Mouse (Mus musculus): Measurements from ENCODE around the gene Rps6kb2. TPM values are rescaled to one million over a fixed set of nuclear protein-coding genes. Genes with fewer than 3 reads are reported as not detected.

The Rps6kb2 gene
- total RNA-seq, 2 experiments from 2014 or later = 13.1 to 17.1 TPM

DNA sequence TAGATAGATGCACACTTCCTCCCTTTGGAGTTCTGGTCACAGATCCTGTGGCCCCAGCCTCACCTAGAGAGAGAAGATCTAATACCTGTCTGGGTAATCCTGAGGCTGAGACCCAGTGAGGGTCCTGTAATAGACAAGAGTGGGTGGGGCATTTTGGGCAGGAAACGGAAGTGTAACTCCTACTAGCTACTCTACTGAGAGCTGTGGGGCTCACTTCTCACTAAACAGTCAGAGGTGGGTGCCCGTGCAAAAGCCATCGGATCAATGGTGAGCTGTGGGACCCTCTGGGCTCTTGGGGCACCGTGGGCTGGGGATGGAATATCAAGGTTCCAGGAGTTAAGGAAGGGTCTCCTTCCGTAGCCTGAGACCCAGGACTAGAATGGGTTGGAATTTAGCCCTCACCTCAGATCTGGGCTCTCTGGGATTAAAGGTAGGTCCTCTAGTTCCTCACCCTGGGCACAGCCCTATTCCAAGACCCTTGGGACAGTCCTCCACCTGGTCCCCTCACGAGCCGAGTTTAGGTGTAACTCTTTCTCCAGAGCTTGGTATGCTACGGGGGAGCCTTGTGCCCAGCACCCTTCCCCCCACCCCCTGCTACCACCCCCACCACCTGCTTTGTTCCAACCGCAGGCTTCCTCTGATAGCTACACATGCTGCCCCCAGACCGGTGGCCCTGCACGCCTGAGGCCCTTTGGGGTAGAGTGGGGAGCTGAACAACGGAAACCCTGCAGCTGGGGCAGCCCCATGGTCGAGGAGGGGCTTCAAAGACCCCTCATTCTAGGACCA, 8.5 kb downstream of the Rps6kb2 start:
- no peak for DNase-seq

DNA sequence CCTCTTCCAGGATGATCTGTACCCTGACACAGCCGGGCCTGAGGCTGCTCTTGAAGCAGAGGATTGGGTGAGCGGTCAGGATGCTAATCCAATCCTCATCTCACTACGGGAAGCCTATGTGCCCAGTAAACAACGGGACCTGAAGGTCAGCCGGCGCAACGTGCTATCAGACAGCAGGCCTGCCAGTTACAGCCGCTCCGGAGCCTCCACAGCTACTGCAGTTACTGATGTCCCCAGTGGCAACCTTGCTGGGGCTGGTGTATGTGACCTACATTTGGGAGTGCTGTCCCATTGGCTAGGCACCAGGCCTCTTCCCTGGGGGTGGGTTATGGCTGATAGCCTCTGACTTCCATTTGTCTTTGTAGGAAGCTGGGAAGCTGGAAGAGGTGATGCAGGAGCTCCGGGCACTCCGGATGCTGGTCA, 9.9 kb downstream of the Rps6kb2 start, which contains the start of gene Ptprcap:
Gene Ptprcap (plus strand): TSS at position 373 of the 423 bp plus-strand sequence.
- DNase-seq = peak; percentile 47 to 60

DNA sequence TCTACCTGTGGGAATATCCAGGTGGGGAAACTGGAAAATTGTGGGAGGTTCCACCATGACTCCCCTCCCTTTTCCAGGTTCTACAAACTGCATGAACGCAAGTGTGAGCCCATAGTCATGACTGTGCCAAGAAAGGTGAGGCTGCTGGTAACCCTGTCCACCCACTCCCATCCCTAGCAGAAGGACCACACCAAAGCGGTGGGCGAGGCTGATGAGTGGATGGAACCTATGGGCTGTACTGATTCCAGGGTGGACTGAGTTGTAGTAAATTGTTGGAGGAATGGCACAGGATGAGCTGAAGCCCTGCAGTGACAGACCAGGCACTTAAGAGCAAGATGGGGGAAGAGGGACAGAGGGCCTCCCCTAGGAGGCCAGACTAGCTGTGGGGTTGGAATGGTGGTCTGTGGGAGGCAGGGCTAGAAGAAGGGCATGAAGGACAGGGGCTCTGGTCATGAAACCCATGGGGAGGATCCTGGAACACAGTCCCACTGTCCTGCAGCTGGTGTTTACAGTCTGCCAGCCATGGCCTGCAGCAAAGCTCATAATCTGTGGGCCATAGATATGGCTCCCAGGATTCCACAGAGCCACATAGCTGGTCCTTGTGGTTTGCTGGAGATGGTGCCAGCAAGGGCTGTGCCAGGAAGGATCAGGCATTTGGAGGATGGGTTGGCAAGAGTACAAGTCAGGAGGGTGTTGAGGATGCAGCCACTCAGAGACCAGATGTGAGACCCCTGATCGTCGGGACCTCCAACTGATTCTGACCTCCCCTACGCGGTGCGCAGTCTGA, 10.5 kb downstream of the Rps6kb2 start:
- no peak for DNase-seq

DNA sequence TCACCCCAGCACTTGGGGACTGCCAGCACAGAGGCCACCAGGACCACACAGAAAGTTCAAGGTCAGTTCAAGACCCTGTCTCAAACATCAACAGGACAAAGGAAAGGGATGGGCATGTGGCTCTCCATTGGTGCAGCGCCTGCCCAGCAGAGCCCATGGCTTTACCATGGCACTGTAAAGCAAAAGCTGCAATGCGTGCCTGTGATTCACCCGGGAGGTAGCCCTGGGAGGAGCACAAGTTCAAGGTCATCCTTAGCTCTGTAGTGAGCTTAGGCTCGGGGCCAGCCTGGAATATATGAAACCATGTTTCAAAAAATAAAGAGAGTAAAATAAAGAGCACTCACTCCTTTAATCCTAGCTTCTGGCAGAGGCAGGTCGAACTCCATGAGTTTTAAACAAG, 11.3 kb downstream of the Rps6kb2 start:
- no peak for DNase-seq

DNA sequence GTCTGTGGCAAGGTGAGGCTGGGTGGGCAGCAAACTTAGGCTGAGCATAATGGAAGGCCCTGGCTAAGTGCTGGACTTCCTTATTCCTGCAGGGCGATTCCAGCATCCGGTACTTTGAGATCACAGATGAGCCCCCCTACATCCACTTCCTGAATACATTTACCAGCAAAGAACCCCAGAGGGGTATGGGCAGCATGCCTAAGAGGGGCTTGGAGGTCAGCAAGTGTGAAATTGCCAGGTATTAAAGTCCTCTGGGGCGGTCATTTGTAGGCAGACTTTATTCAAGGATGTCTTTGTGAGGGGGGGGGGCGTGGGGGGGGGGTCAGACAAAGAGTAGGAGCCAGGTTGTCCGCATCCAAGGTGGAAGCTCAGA, 11.7 kb downstream of the Rps6kb2 start:
- DNase-seq = no peak

DNA sequence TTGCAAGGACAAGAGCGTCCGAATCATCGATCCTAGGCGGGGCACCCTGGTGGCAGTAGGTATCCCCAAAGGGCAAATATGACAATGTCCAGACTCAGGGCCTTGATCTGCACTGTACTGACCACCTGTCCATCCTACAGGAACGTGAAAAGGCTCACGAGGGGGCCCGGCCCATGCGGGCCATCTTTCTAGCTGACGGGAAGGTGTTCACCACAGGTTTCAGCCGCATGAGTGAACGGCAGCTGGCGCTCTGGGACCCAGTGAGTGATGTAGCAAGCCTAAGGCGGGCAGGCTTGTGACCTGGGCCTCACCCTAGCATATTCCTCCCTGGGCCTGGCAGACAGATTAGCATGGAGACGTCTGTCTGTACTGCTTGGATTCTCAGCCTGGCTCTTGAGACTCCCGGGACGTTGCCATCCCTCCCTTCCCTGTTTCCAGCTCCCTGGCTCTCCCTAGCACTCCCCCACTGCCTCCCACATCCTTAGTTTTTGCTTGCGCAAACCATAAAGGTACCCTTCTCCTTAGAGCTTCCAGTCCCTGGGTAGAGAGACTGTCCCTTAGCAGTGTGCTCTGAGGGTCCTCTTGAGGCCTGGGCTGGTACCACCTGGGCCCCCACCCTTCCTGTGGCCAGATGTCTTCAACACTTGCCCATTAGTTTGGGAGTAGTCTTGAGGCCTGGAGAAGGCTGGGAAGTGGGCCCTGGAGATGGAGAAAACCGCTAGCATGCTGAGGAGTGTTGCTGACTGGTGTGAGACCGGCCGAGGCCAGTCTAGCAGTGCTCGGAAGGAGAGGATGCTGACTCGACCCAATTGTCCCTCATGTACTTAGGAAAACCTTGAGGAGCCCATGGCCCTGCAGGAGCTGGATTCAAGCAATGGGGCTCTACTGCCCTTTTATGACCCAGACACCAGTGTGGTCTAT, 12.3 kb downstream of the Rps6kb2 start:
- no peak for DNase-seq

DNA sequence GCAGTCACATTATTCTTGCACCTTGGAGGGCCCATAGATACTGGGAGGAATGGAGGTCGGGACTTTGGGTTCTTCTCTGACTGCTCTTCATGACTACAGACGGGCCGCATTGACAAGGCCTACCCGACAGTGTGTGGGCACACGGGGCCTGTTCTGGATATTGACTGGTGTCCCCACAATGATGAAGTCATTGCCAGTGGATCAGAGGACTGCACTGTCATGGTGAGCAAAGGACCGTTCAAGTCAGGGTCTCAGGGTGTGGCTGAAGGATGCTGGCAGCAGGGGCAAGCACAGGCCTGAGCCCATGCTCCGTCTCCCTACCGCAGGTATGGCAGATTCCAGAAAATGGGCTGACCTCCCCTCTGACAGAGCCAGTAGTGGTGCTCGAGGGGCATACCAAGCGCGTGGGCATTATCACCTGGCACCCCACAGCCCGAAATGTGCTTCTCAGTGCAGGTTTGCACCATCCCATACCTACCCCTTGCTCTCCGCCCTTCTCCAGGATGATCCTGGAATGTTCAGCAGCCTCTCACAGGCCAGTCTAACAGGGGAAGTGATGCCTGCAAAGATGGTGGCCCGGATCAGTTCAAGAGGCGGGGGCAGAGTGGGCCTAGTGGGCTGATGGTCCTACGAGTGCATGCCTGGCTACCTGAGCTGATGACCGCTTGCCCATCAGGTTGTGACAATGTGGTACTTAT, 13.2 kb downstream of the Rps6kb2 start:
- no peak for DNase-seq

DNA sequence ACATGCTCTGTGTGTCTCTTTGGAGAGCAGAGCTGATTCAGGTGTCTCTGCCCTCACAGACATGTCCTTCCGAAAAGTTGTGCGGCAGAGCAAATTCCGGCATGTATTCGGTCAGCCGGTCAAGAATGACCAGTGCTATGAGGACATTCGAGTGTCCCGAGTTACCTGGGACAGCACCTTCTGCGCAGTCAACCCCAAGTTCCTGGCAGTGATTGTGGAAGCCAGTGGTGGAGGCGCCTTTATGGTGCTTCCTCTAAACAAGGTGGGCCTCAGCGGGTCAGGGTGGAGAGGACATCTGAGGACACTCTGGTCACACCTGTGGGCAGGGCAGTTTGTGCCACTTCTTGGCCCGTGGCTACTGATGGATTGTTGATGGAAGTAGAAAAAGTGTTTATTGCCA, 13.9 kb downstream of the Rps6kb2 start:
- DNase-seq = no peak

DNA sequence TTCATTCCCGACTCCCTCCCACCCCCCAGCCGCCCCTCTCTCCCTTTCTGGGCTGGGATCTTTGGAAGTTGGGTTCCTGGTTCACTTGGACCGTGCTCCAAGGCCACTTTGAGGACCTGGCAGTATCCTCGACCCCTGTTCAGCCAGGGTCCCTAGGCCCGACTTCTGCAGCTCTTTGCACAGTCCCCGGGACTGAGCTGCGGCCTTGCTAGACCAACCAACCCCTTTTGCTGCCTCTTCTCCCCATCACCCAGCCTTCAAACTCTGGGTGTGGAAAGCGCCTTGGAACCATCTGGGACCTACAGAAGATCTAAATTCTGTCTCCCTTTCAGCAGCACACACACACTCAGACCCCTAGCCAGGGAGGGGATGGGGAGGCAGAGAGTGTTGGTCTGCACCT, 14.3 kb downstream of the Rps6kb2 start:
- peak in 1 of 2 experiments; percentile 40 for DNase-seq

DNA sequence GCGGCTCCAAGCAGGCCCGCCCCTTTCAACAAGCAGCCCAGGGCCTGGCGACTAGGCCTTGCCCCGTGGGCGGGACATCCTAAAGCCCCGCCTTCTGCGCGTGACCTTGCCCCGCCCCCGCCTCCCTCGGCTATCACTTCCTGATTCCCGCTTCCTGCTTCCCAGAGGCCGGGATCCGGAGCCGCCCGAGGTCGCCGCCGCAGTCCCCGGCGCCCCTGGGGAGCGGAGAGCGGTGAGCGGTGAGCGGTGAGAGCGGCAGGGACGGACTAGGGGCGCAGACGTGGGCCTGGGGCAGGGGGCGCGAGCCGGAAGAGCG, 14.7 kb downstream of the Rps6kb2 start, which contains the start of gene Coro1b:
Gene Coro1b (plus strand): TSS at position 129 of the 316 bp plus-strand sequence.
- peak; percentile 98 to 99 for DNase-seq

DNA sequence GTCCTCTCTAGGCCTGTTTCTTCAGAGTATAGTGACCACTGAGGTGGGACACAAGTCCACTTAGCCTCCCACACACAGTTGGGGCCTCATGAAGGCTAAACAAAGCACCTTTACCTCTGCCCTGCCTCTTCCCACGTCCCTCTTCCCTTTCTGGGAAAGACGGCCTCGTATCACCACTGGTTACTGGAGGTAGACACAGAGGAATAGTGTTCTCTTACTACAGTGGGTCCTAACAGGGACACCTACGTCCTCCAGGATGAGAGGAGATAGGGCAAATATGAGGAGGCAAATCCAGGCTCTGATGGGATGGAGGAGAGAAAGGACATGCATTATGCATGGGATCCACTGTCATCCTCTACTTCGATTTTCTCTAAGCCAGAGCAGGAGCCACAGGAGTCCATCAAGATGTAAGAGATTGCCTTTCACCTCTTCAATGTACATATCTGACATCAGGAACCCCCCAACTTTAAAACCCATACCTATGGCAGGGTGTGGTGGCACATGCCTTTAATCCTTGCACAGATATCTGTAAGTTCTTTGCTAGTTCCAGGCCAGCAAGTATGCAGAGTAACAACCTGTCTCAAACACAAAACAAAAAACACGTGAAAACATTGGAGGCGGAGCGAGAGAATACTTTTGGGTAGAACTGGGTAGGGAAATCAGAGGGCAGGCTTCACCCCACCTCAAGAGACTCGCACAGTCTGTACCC, 15.2 kb downstream of the Rps6kb2 start:
- peak in 1 of 2 experiments; percentile 38 for DNase-seq

DNA sequence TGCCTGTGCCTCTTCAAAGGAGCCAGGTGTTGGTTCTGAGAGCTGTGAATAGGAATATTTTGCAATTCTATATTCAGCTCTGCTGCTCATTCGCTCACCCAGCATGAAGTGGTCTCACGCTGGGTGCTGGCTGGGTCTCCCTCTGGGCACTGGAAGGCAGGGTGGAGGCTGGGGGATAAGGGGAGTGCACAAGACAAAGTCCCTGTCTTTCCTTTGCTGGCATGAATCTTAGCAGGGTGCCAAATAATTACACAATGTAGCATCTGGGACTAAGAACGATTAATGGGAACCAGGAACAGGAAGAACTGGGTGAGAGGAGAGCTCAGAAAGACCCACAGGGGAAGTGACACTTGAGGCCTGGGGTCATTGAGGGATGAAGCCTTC, 16.1 kb downstream of the Rps6kb2 start:
- peak in 1 of 2 experiments; percentile 57 for DNase-seq

DNA sequence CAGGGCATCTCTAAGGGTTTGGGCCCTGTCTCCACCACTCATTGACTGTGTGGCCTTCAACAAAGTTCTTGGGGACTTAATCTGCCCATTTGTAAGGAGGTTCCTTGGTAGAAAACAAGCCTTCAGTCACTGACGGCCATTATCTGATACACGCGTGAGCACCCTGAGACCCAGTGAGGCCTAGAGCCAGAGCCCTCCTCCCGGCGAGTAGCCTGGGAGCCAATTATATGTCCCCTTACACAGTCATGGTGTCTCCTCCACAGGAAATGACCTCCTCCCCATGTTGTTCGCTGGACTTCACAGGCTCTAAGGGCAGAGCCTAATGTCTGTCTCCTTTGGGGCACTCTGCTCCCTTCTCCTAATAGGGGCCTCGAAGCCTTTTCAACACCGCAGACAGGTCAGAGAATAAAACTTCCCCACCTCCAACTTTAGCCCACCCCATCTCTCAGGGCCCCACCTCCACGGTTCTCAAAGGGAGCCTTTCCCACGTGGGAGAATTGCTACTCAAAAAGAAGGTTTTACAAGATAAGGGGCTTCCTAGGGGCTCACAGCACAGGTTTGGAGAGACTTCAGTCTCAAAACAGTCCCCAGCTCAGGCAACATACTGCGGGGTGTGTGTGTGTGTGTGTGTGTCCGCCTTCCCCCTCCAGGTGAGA, 16.7 kb downstream of the Rps6kb2 start:
- DNase-seq = no peak

DNA sequence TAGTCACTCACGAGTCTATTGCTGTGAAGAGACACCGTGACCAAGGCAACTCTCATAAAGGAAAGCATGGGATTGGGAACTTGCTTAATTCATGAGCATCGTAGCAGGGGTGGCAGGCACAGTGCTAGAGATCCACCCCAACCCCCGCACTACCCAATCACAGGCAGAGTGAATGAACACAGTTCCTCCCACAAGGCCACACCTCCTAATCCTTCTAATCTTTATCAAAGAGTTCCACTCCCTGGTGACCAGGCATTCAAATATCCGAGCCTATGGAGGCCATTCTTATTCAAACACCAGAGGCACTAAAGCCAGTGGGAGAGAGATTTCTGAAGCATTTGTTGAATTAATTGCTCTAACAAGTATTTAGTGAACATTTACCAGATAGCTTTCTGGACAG, 17.2 kb downstream of the Rps6kb2 start:
- DNase-seq = no peak

DNA sequence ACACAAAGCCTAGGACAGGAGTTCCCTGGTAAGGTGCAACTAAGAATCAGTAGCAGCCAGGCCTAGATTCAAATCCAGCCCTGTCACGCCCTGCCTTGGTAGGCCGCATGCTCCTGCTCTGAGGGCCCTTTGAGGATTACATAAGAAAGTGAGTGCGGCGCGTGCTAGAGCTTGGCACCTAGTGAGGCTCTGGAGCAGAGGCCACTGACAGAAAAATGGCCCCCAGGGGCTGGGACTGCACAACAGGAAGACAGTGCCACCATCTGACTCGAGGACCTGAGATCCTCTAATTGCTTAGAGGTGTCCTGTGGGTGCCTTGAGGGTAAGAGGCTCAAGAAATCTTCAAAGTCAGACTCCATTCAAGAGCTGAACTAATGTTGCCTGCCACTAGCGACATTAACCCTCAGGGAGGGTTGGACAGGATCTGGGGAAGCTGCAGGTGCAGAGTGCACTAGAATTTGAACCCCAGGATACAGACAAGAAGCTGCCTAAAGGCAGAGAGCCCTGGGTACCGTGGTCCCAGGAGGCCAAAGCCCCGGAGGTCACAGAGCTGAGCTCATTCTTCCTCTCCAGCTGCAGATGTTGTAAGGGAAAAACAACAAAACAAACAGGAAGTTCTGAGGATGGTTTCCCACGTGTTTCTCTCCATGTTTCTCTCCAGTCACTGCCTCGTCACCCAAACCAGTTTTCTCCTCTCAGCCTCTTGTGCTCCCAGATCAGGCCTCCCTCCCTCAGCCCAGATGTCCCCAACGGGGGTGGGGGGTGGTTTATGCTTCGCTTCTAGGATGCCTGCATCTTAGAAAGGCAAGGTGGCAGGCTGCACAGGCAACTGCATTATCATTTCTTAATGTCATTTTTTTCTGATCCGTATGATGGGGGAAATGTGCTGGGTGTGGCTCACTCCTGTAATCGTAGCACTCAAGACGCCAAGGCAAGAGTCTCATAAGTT, 18.3 kb downstream of the Rps6kb2 start:
- DNase-seq = peak; percentile 49 to 74

DNA sequence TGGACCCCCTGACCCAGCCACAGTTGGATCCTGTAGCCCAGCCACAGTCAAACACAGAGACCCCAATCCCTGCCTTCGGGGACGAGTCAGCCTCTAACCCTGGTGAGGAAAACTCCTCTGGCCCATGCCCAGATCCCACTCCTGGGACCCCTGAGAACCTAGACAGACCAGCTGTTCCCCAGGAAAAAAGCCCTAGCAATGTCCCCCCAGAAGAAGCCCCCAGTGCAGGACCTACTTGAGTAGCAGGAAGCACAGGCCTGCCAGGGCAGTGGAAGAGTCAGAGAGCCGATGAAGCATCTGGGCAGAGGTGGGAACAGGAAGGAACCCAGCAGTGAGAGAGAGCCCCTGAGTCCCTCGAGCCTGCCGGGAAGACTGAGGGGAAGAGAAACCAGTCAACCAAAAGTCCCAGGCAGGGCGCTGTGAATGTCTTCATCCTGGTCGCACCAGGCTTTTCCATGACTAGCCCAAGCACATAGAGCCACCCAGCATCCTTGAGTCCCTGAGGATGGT, 19.3 kb downstream of the Rps6kb2 start, which contains the start of gene Cabp4:
Gene Cabp4 (minus strand): TSS at position 275 of the 510 bp plus-strand sequence.
- DNase-seq = no peak

DNA sequence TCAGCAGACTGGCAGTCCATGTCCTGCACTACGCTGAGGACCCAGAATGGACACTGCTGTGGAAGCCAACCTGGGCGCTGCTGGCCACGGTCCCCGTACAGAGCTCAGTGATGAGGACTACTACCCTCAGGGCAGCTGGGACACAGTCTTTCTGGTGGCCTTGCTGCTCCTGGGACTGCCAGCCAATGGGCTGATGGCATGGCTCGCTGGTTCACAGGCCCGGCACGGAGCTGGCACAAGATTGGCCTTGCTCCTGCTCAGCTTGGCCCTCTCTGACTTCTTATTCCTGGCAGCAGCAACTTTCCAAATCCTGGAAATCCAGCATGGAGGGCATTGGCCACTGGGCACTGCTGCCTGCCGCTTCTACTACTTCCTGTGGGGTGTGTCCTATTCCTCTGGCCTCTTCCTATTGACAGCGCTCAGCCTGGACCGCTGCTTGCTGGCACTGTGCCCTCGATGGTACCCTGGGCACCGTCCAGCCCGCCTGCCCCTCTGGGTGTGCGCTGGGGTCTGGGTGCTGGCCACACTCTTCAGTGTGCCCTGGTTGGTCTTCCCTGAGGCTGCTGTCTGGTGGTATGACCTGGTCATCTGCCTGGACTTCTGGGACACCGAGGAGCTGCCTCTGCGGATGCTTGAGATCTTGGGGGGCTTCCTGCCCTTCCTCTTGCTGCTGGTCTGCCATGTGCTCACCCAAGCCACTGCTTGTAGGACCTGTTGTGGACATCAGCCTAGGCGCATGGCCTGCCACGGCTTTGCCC, 20.6 kb downstream of the Rps6kb2 start:
- DNase-seq = no peak

DNA sequence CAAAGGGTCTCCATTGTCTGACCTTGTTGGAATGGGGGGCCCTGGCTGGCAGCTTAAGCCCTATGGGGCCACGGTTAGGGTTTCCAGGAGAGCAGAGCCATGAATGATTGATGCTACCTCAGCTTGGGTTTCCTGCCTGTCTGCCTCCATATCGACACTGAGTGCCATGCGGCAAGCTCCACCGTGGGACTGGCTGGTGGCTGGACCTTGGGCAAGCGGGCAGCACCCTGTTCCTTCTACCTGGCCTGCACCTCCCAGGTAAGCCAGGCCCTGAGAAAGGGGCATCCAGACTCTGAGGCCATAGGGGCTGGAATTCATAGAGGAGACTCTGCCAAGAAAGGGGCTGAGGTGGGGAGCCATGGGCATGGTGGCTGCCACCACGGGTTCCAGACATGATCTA, 23.0 kb downstream of the Rps6kb2 start:
- no peak for DNase-seq

Measured in heart, adult 18-20 months (tissue).